23 mouse cellular contexts compared by ENCODE assay signal in the genomic region with DNA sequence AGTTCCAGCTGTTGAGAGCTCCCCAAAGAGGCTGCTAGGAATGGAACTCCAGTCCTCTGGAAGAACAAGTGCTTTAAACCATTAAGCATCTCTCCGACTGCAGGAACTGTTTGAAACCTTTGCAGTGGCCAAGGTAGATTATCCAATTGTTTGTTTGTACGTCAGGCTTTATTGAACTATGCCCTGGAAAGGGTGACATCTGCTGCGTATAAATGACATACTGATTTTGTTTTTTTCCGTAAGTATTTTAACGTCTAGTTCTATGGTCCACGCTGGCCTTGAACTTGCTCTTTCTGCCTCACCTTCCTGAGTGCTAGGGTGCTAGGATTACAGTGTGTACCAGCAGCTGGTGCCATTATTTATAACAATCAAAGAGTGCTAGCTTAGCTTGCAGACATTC. TPM values are rescaled to one million over a fixed set of nuclear protein-coding genes. Genes with fewer than 3 reads are reported as not detected.
DNase-seq lines count a peak whose midpoint lies in the region; ATAC-seq and TF ChIP-seq lines count a peak whose summit lies in the region.
"Had no signal": no experiment of that assay in that cellular context is flagged by ENCODE, and none has a peak within 500 bp of the region (broad histone marks: within the 10 kb centered on the region; RNA-seq: fewer than 3 reads in every experiment).

No protein-coding gene starts in this region.

- no peaks in the 10 kb centered on the region for H3K36me3 ChIP-seq in liver, adult 2 months (ENCODE audit: control insufficient read depth, insufficient read depth, low read length)
- H3K36me3 ChIP-seq in liver, embryonic 11.5 days (ENCODE audit: control insufficient read depth, insufficient read depth, low read length) = no peaks in the 10 kb centered on the region
- H3K36me3 ChIP-seq in midbrain, embryonic 11.5 days (ENCODE audit: control insufficient read depth, insufficient read depth, low read length) = no peaks in the 10 kb centered on the region
- no peaks in the 10 kb centered on the region for H3K36me3 ChIP-seq in midbrain, embryonic 16.5 days (ENCODE audit: control insufficient read depth, insufficient read depth, low read length)
- H3K36me3 ChIP-seq in liver, postnatal 0 days (replicated peaks; ENCODE audit: insufficient read depth, low read length) = no peaks in the 10 kb centered on the region
- H3K36me3 ChIP-seq: forebrain, embryonic 10.5 days; heart, embryonic 10.5 days; heart, embryonic 13.5 days had no signal

- no peak overlapping the region for H3K4me2 ChIP-seq in liver, embryonic 11.5 days
- no peak overlapping the region for H3K4me2 ChIP-seq in midbrain, embryonic 11.5 days
- no peak overlapping the region for H3K4me2 ChIP-seq in midbrain, embryonic 16.5 days (ENCODE audit: low read length)
- H3K4me2 ChIP-seq in liver, postnatal 0 days (ENCODE audit: low read depth, low read length) = peak overlapping the region; percentile 64
- H3K4me2 ChIP-seq: forebrain, embryonic 13.5 days; heart, embryonic 13.5 days; hindbrain, embryonic 14.5 days had no signal

- H3K4me3 ChIP-seq in liver, adult 2 months (ENCODE audit: insufficient read depth, low read depth, low read length) = peak overlapping the region; percentile 36
- H3K4me3 ChIP-seq in liver, embryonic 11.5 days (ENCODE audit: low read depth, low read length) = no peak overlapping the region
- H3K4me3 ChIP-seq in midbrain, embryonic 11.5 days (ENCODE audit: low read depth, low read length) = no peak overlapping the region
- H3K4me3 ChIP-seq in midbrain, embryonic 16.5 days (ENCODE audit: low read depth, low read length) = no peak overlapping the region
- H3K4me3 ChIP-seq in liver, postnatal 0 days (ENCODE audit: low read depth, low read length) = peak overlapping the region; percentile 30
- H3K4me3 ChIP-seq: forebrain, embryonic 10.5 days; forebrain, embryonic 13.5 days; heart, adult 2 months; heart, embryonic 10.5 days; heart, embryonic 13.5 days had no signal

- no peak for TF ChIP-seq CTCF in liver, adult 2 months (IDR thresholded peaks at IDR 0.05; ENCODE audit: low read depth, low read length)
- no peak for TF ChIP-seq CTCF in liver, postnatal 0 days (IDR thresholded peaks at IDR 0.05; ENCODE audit: low read depth)

- H3K27me3 ChIP-seq in liver, adult 2 months (ENCODE audit: control insufficient read depth, insufficient read depth, low read length) = no peaks in the 10 kb centered on the region
- H3K27me3 ChIP-seq in liver, embryonic 11.5 days (replicated peaks; ENCODE audit: control insufficient read depth, insufficient read depth, low read length) = no peaks in the 10 kb centered on the region
- no peaks in the 10 kb centered on the region for H3K27me3 ChIP-seq in midbrain, embryonic 11.5 days (ENCODE audit: control insufficient read depth, insufficient read depth, low read length)
- H3K27me3 ChIP-seq in midbrain, embryonic 16.5 days (ENCODE audit: control insufficient read depth, insufficient read depth, low read depth, low read length) = no peaks in the 10 kb centered on the region
- H3K27me3 ChIP-seq in liver, postnatal 0 days (ENCODE audit: insufficient read depth, low read length) = no peaks in the 10 kb centered on the region
- H3K27me3 ChIP-seq: forebrain, embryonic 13.5 days; heart, embryonic 13.5 days had no signal

- H3K27ac ChIP-seq in liver, adult 2 months (replicated peaks; ENCODE audit: insufficient read depth, low read depth, low read length) = peak overlapping the region; percentile 92
- no peak overlapping the region for H3K27ac ChIP-seq in liver, embryonic 11.5 days (ENCODE audit: low read depth, low read length)
- H3K27ac ChIP-seq in midbrain, embryonic 11.5 days (ENCODE audit: low read depth, low read length) = no peak overlapping the region
- H3K27ac ChIP-seq in midbrain, embryonic 16.5 days (ENCODE audit: low read length) = no peak overlapping the region
- H3K27ac ChIP-seq in liver, postnatal 0 days (ENCODE audit: low read depth) = peak overlapping the region; percentile 97
- H3K27ac ChIP-seq: forebrain, embryonic 10.5 days; forebrain, embryonic 13.5 days; heart, adult 2 months; heart, embryonic 10.5 days; hindbrain, embryonic 14.5 days had no signal

- WGBS in liver, adult 2 months = 29% methylated on average over 6 of the region's 6 CpGs
- 88% methylated on average over 6 of the region's 6 CpGs for WGBS in liver, embryonic 11.5 days
- WGBS in midbrain, embryonic 11.5 days = 92% methylated on average over 6 of the region's 6 CpGs
- WGBS in midbrain, embryonic 16.5 days = 90% methylated on average over 6 of the region's 6 CpGs
- WGBS in liver, postnatal 0 days (ENCODE audit: insufficient replicate concordance) = 81% methylated on average over 6 of the region's 6 CpGs

- no peak for TF ChIP-seq EP300 in liver, postnatal 0 days (IDR thresholded peaks at IDR 0.05; ENCODE audit: low read depth)

- no peaks in the 10 kb centered on the region for H3K9me3 ChIP-seq in liver, embryonic 11.5 days (ENCODE audit: control insufficient read depth, low read length)
- no peaks in the 10 kb centered on the region for H3K9me3 ChIP-seq in midbrain, embryonic 11.5 days (ENCODE audit: control insufficient read depth, low read length)
- no peaks in the 10 kb centered on the region for H3K9me3 ChIP-seq in midbrain, embryonic 16.5 days (replicated peaks; ENCODE audit: control insufficient read depth, low read length, poor library complexity, severe bottlenecking)
- no peaks in the 10 kb centered on the region for H3K9me3 ChIP-seq in liver, postnatal 0 days (ENCODE audit: low read length)
- H3K9me3 ChIP-seq: forebrain, embryonic 10.5 days; heart, embryonic 10.5 days; heart, embryonic 13.5 days had no signal

- peak; percentile 94 for DNase-seq in liver, adult 2 months (ENCODE audit: extremely low read depth, low read depth, low spot score)
- no peak for DNase-seq in liver, embryonic 11.5 days (ENCODE audit: low spot score)
- DNase-seq in midbrain, embryonic 11.5 days (ENCODE audit: low spot score, missing footprints) = peak; percentile 39
- no peak for DNase-seq in liver, postnatal 0 days
- DNase-seq in cerebellum, postnatal 36 days = no peak
- DNase-seq: adrenal gland, adult 2 months; adrenal gland, postnatal 14 days; cerebellum, adult 11-12 months; cerebellum, adult 8-10 months; cerebellum, postnatal 10 days; gastrocnemius, postnatal 10 days; gastrocnemius, postnatal 36 days; heart, adult 2 months; heart, postnatal 14 days; heart, postnatal 4 days had no signal

- no peaks in the 10 kb centered on the region; the same call in 1 of the 2 replicates for H3K79me2 ChIP-seq in liver, adult 2 months (ENCODE audit: control insufficient read depth, insufficient read depth, low read length)

- ATAC-seq in liver, embryonic 11.5 days (replicated peaks; ENCODE audit: low FRiP score) = no peak
- no peak for ATAC-seq in midbrain, embryonic 11.5 days (ENCODE audit: low FRiP score)
- ATAC-seq in midbrain, embryonic 16.5 days = no peak
- no peak for ATAC-seq in liver, postnatal 0 days
- ATAC-seq: CD4-positive, CD25-positive, alpha-beta regulatory T cell, adult 4 months; forebrain, embryonic 13.5 days; forebrain, embryonic 16.5 days had no signal

- H3K9ac ChIP-seq in liver, adult 2 months (ENCODE audit: low read depth, low read length) = peak overlapping the region; percentile 78
- no peak overlapping the region for H3K9ac ChIP-seq in liver, embryonic 11.5 days (ENCODE audit: low read depth, low read length)
- no peak overlapping the region for H3K9ac ChIP-seq in midbrain, embryonic 11.5 days (ENCODE audit: low read length)
- no peak overlapping the region for H3K9ac ChIP-seq in midbrain, embryonic 16.5 days (ENCODE audit: low read depth, low read length)
- H3K9ac ChIP-seq in liver, postnatal 0 days (replicated peaks) = no peak overlapping the region
- H3K9ac ChIP-seq: forebrain, embryonic 13.5 days; heart, embryonic 13.5 days; hindbrain, embryonic 14.5 days had no signal

- H3K4me1 ChIP-seq in liver, adult 2 months (ENCODE audit: control insufficient read depth, insufficient read depth, low read length) = peaks cover 28% of the 10 kb centered on the region
- peaks cover 18% of the 10 kb centered on the region for H3K4me1 ChIP-seq in liver, embryonic 11.5 days (replicated peaks; ENCODE audit: control insufficient read depth, insufficient read depth, low read length)
- no peaks in the 10 kb centered on the region for H3K4me1 ChIP-seq in midbrain, embryonic 11.5 days (ENCODE audit: control insufficient read depth, insufficient read depth, low read length)
- no peaks in the 10 kb centered on the region for H3K4me1 ChIP-seq in midbrain, embryonic 16.5 days (ENCODE audit: control insufficient read depth, insufficient read depth, low read length)
- peaks cover 49% of the 10 kb centered on the region for H3K4me1 ChIP-seq in liver, postnatal 0 days (ENCODE audit: insufficient read depth)
- H3K4me1 ChIP-seq: forebrain, embryonic 10.5 days; heart, embryonic 10.5 days had no signal

- TF ChIP-seq POLR2A in liver, adult 2 months (IDR thresholded peaks at IDR 0.05; ENCODE audit: extremely low read depth, insufficient read depth, low read length) = no peak

RNA-seq across cellular contexts. Expression of a gene that starts 13.8 kb away (rescaled TPM):
- 13.4 and 18.7 TPM in 2 replicates for total RNA-seq in liver, adult 2 months (2014; rRNA removed)
- 20.0 and 22.2 TPM in 2 replicates for polyA plus RNA-seq in liver, adult 2 months (2012; rRNA removed)
- 14.0 and 15.4 TPM in 2 replicates for polyA plus RNA-seq in liver, embryonic 11.5 days (2014; fragmentation: Nextera tagmentation; extraction: Ambion mirVana)
- 5.9 and 6.0 TPM in 2 replicates for polyA plus RNA-seq in midbrain, embryonic 11.5 days (2014; fragmentation: Nextera tagmentation; extraction: Ambion mirVana)
- polyA plus RNA-seq in midbrain, embryonic 16.5 days (2015; fragmentation: Nextera tagmentation; extraction: Ambion mirVana) = 4.2 and 4.6 TPM in 2 replicates
- 16.4 and 16.6 TPM in 2 replicates for polyA plus RNA-seq in liver, postnatal 0 days (2015; fragmentation: Nextera tagmentation; extraction: Ambion mirVana)

Comparison
In these comparisons a context has a peak if more than half of its experiments do, and no peak if none do; other contexts are left out.
1. DNase-seq: peak in liver, adult 2 months (single experiment) and midbrain, embryonic 11.5 days (single experiment); none in liver, embryonic 11.5 days (single experiment), liver, postnatal 0 days (single experiment) and cerebellum, postnatal 36 days (0 of 2).
2. H3K27ac ChIP-seq: peak in liver, adult 2 months (single experiment) and liver, postnatal 0 days (single experiment); none in liver, embryonic 11.5 days (single experiment), midbrain, embryonic 11.5 days (single experiment) and midbrain, embryonic 16.5 days (single experiment).
3. H3K4me3 ChIP-seq: peak in liver, adult 2 months (single experiment) and liver, postnatal 0 days (single experiment); none in liver, embryonic 11.5 days (single experiment), midbrain, embryonic 11.5 days (single experiment) and midbrain, embryonic 16.5 days (single experiment).